Mouse (Mus musculus) heart, postnatal 36 days (tissue): ENCODE data around the gene Klhl29. TPM values are rescaled to one million over a fixed set of nuclear protein-coding genes. Genes with fewer than 3 reads are reported as not detected.
A peak's percentile ranks its signal among the peaks of the same experiment; 100 is the strongest.

Source experiments
- DNase-seq, 2 experiments: peaks; one replicate each; pipeline ENCODE4 v3.0.0; 2021 to 2022
- intact Hi-C: fragments of 180-260 bp; cut with DNase I; formaldehyde crosslinking; loops from one replicate; pipeline ENCODE4 v1.15.1; 2025
- total RNA-seq, 2 experiments: library from RNA; stranded (reverse); gene quantifications; 2 replicates each; pipeline ENCODE4 v1.2.3; 2021

The Klhl29 gene
- total RNA-seq, 2 experiments from 2014 or later, result 0.28 to 0.38 TPM

DNA sequence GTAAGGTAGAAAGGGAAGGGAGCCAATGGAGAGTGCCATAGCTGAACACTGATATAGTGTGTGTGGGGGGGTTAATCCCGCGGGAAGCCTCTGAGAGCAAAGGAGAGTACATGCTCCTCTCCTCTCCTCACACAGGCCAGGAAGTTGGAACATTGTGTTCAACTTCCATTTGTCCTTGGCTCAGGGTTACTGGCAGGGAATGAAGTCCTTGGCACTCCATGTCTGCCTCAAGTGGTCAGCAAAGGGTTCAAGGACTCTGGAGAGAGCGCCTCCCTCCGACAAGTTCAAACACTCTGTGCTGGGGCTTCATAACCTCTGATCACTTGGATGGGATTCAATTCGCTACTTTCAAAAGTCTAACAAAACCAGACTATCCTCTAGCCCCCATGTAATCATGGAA lies 71.6 kb downstream of the Klhl29 start:
- intact Hi-C loops, result no loop called here
- peak in 1 of 2 experiments; percentile 9 for DNase-seq

DNA sequence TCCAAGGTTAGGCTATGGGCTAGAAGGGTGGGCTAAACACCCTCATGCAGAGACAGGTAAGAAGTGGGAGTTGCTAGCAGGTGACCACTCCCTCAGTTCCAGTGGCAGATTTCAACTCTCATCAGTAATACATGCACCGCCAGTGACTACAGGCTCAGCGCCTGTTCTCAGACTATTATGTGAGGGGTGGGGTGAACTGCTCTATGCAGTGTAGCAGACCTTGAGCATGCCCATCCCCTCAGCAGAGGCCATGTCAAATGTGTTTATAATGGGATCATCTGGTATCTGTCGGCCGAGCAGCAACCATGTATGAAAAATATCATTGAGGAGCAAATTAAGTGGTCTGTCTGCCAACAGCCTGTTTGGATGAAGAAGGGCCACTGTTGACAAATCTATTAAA lies 72.4 kb downstream of the Klhl29 start:
- intact Hi-C loops, result no loop called here

DNA sequence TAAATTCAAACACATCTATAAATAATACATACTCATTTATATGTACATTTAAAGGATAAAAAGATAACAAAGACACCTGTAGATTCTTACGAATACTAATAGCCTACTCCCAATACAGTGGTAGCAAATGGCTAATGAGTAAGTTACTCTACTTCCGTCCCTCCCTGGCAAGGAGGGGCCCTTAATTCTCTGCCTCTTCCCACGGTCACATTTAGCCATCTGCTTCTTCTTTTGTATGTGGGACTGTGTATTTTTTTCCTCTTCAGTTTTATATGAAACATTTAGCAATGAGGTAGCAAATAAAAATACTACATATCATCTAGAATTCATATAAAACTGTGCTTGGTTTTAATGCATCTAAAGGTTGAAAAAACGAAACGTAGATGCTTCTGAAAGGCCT lies 73.6 kb downstream of the Klhl29 start:
- intact Hi-C loops, result no loop called here
- DNase-seq, result no peak

More for the DNA sequence above, 72.4 kb downstream of the Klhl29 start:
- no peak for DNase-seq

DNA sequence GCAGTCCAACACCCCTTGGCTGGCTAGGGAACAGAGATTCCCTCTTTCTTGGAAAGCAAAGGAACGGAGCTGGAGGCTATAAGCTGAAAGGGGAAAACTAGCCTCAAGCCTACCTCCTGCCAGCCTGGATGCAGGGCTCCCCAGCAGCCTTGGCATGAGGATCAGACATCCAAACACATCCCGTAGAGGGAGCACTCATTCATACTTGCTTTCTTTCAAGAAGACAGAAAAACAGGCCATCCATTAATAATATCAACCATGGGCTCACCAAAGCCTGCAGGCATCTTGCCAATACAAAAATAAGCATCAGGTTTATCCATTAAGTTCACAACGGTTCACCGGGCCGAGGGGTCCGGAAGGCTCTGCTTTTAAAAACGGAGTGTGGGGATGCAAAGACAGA lies 79.1 kb downstream of the Klhl29 start:
- intact Hi-C loops, result no loop called here
- DNase-seq, result no peak

DNA sequence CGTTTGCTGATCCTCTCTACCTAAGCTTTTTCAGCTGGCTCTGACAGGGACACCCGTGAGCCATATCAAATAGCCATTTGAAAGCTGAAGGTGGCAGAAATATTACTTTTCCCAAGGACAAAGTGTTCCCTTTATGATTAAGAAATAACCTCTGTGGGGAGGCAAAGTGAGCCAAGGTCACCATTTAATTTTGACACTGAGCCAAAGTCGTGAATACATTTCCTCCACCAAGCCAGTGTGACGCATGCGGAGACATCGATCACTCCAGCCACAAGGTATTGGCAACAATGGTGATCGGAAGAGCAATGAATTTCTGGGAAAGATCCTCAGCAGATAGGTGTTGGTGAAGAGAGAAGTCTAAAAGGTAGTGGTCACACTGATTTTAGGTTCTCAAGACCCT lies 83.2 kb downstream of the Klhl29 start:
- no peak for DNase-seq
- intact Hi-C loops, result no loop called here

DNA sequence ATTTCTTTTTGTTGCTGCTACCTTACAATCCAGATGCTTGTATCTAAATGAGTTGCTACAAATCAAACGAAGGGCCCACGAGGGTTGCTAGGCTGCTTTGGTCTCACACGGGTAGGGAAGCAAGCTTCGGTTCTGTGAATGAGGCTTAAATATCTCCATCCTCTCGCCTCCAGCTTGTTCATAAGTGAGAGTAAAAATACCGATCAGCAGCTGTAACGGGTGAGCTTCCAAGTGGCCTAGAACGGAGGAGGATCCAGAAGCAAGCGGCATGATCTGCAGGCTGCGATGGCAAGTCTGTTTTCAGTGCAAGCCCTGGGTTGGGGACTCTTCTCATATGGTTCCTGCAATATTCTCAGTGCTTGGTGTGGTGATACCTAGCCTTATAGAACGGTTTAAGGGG lies 89.9 kb downstream of the Klhl29 start:
- DNase-seq, result no peak
- intact Hi-C loops, result no loop called here

DNA sequence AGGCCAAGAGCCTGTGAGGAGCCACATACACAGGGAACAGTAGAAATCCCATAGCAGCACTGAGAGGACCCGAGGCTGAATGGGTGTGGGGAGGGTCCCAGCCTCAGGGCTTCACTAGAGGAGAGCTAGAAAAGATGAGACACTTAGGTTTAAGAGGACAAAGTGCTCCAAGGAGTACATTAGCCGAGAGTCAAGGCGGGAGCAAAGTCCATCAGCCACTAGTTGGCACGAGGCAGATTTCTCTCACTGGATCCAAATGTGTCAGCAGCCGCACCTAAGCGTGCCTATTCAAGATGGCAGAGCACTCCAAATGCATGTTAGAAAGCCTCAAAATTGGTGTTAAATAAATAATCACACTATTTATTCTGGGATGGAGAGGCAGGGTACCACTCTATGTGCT lies 90.5 kb downstream of the Klhl29 start:
- no peak for DNase-seq
- intact Hi-C loops, result no loop called here

DNA sequence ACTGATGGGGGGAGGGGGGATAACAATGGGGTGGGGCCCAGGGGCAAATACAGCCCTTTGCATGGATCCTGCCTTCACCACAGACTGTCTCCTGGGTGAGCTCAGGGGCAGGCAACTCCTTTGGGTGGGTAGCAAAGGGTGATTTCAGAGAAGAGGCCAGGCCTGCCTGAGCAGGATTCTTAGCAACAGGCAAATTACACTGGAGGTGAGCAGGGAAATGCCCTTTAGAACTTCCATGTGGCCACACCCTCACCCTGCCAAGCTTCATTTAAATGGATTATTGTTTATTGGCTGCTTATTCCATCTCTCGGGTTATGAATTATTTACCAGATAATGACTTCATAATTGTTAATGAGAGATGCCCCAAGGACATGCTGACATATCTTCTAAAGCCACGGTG lies 91.8 kb downstream of the Klhl29 start:
- DNase-seq, result no peak
- intact Hi-C loops, result no loop called here

DNA sequence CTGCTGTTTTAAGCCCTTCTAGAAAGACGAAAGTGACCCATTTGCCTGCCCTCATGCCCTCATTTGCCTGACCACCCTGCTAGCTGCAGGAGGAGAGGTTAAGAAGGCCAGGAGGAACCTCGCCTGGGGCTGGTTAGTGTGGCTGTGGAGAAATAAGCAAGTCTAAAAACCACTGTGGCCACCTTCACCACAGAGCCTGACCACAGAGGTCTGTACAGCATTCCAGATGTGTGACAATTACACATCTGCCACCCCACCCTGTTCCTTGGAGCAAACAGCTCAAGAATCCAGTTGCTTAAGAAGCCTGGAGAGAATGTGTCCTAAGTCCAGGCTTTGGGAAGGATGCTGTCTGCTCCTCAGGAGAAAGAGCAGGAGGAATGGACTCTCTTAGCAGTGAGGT lies 92.9 kb downstream of the Klhl29 start:
- intact Hi-C loops, result no loop called here
- DNase-seq, result no peak

DNA sequence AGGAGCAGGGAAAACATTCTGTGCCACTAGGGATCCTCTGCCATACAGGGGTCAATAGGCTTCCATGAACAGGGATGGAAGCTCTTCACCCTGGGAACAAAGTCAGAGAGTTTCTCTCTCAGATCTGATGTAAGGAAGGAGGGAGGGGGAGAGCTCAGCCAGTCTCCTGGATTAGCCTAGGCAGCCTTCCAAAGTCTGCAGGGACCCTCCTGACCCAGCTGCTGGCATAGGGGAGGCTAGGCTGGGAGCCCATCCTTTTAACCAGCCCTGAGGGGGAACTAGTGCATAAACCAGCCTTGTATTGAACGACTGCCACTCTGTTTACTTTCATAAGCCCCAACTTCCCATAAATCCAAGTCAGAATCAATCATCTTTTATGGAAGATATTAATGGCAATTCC lies 95.6 kb downstream of the Klhl29 start:
- intact Hi-C loops, result no loop called here
- no peak for DNase-seq

DNA sequence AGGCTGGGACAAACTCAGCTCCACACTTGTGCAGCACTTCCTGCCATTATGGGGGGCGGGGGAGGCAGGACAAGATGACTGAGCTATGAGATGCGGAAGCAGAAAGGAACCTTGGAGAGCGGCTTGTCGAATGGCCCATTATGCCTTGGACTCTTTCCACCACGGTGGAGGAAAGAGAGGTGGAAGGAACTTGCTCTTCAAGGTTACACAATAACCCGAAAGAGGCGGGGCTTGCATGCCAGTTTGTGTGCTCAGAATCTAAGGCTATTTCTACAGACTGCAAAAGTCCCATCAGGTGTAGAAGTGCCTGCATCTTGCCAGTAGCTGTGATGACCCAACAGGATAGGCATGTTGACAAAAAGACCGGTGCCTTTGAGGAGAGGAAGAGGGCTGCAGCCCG lies 98.5 kb downstream of the Klhl29 start:
- no peak for DNase-seq
- intact Hi-C loops, result no loop called here

DNA sequence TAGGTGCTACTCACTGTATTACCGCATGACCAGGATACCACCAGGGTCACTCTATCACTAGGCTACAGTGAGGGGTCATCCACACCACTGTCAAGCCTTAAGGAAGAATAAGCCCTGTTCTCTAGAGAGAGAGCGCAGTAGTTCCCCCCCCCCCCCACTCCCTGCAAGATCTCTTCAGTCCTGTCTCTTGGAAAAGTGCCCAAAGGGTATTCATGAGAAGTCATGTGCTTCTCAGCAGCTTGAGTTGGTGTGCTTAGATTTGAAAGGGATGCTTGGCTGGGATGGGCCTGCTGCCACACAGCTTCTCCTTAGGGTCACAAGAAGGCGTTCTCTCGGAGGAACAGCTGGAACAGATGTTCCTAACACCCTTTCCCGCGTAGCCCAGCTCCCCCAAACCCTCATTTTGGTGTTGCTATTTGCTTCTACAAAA lies 100.0 kb downstream of the Klhl29 start:
- intact Hi-C loops, result no loop called here

DNA sequence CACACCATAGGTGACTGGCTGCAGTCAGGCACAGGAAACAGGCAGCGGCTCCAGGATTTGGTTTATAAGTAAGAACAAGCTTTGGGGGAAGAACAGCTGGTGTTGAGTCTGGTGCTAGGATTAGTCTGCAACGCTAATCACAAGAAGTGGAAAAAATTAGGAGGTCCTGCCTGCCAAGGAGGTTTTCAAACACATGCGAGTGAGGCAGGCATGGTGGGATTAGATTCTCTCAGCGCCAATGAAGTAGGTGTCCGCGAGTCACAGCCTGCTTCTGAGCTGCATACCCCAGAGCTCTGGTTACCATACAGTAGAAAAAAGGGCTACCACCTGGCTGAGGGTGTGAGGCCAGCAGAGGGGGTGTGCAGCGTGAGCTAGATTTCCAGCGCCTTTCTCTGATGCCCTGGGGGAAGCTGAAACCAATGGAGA lies 101.0 kb downstream of the Klhl29 start:
- DNase-seq, result no peak
- intact Hi-C loops, result no loop called here

More for the DNA sequence above, 100.0 kb downstream of the Klhl29 start:
- no peak for DNase-seq

DNA sequence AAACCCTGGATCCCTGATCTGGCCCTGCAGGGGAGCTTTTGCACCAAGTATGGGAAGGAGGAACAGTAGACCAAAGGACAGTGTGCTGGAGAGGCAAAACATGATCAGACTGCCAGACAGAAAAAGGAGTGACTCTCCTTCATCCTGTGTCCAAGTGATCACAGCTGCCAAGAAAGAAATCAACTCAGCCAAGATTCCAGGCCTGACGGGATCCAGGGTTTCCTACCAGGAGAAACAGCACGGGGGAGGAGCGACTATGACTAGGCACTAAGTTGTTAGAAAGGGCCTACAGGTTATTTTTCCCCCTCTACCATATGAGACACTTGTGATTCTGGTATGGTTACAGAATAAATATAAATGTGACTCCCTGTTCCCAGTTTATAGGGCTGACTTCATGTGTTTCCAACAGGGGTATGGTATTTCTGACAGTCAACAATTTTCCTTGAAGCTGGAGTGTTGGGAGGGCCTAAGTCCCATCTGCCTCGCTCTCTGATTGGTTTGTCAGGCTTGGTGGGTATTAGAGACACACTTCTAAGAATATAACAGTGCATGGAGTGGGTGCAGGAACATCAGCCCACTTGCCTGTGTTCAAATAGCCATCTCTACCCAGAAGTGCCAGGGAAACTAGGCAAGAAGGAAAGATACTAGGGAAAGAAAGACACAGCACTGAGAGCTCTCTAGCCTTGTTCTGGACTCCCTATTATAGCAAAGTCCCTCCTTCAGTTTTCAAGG lies 102.0 kb downstream of the Klhl29 start:
- intact Hi-C loops, result no loop called here
- DNase-seq, result peak; percentile 22 to 26

DNA sequence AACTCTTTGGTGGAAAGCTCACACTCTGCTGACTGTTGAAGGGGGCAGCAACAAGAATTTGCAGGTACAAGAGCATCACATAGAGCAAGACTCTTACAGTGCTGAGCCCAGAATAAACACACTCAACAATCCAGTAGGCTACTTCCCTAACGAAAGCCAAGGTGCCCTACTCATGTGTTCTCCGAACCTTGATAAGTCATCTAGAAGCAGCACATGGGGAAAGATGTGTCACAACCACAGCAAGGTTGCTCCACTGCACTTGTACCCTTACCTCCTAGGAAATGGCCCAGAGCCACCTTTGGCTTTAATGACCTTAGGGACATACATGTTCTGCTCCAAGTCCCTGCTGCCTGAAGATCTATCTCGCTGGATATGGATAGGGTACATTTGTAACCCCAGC lies 105.0 kb downstream of the Klhl29 start:
- no peak for DNase-seq
- intact Hi-C loops, result no loop called here

DNA sequence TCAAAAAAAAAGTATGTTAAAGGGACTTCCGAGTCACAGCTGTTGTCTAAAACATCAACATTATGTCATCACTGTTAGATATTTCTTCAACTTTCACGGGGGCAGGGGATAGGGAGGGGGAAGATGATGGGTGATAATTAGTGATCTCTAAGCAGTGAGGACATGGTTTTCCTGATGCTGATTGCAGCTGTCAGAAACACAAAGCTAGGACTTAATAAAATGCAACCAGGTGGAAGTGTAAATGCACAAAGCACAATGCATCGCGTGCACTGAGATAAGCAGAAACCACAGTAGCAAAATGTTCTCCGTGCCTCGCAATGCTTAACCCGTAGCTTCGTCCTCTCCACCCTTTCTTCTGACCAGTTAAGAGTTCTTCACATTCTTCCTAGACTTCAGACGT lies 105.5 kb downstream of the Klhl29 start:
- DNase-seq, result no peak
- intact Hi-C loops, result no loop called here

DNA sequence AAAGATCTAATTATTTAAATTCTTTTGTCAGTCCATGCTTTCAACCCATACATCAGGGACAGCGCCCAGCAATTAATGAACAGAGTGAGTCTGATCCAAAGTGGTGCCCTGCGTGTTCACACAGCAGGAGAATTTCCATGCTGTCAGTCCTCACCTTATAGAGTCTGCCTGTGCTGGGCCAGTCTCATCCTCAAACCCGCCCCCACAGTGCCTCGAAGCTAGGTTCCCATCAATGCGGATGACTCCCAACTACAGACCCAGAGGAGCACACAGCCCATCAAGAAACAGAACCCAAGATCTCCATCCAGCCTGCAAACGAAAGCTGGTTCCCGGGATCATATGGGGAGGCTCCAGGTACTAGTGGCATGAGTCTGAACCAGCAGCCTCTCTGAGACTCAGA lies 106.4 kb downstream of the Klhl29 start:
- intact Hi-C loops, result no loop called here
- no peak for DNase-seq

DNA sequence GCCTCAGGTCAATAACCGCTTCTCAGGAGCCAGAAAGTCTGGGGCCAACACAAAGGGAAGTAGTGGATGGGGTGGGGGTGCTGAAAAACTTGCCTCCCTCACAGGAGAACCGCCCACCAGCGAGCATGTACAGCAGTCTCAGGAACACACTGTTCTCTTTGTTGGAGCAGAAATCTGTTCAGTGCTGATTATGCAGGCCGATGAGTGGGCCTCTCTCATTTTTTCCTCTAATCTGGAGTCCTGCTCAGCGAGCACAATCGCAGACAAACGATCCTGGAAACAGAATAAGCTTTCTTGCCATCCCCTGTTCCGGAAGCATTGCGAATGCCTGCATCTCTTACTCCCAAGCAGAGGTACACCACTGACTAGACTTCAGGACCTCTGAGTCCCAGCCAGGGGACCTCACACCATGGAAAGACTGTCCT lies 107.3 kb downstream of the Klhl29 start:
- intact Hi-C loops, result no loop called here
- no peak for DNase-seq

DNA sequence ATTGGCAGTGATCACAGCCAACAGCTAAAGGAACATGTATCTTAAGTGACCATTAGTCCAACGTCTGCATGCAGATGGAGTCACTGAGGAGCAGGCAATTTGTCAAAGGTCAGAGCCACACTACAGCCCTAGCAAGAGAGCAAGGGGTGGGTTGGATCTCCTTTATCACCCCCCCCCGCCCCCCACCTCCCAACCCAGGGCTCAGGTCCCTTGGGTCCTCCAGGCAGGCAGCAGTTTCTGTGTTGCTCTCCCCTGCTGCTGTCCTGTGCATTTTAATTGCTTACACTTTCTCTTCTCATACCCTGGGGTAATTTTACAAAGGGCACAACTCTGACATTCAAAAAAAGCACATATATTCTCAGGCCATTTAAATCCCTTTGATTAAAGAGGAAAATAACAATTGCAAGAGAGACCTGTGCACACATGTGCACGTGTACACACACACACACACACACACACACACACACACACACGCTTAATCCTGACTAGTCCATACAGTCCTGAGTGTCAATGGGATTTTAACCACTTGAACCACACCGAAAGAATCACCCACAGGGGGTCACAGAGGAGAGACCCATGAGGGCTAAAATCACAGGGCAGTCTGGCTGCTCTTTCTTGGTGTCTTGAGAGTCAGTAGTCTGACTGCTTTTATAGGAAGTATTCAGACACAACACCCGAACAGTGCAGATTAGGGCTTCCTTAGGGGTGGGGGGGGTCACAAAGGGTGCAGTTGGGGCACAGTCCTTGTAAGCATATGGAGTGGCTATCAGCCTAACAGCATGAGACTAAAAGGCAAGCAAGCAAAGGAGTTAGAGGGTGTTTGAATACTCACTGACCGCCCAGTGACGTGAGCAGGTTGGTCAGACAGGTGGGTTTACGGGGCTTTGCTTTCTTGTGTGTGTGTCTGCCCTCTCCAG lies 108.0 kb downstream of the Klhl29 start:
- no peak for DNase-seq
- intact Hi-C loops, result no loop called here

DNA sequence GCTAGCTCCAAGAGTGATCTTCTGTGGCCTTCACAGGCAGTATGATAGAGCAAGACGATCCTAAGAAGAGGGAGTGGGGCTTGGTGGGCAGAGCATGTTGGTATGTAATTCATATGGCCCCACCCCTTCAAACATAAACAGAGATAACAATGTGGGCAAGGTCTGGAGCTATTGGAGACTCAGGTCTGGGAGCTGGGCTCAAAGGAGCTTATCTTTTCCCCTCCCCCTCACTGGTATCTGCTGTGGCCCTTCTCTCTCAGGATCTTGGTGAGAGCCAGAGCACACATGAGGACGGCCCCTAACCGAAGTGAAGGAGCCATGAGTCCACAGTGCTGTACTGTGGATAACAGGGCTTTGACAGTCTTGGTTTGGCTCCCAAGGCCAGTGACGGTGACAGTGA lies 108.7 kb downstream of the Klhl29 start:
- intact Hi-C loops, result no loop called here
- no peak for DNase-seq

DNA sequence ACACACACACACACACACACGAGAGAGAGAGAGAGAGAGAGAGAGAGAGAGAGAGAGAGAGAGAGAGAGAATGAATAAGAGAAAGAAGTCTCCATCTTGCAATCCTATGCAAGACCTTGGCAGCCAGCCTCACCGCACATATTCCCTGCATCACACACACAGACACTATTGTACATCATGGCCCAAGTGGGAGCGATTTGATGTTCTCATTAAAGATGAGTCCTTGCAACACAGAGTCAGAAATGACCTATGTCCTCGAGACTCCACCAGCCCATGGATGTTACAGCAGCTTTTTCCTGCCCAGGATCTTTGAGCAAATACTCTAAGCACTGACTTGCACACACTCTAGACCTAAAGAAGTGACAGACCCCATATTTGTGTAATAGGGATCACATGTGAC lies 114.0 kb downstream of the Klhl29 start:
- DNase-seq, result no peak
- intact Hi-C loops, result no loop called here

DNA sequence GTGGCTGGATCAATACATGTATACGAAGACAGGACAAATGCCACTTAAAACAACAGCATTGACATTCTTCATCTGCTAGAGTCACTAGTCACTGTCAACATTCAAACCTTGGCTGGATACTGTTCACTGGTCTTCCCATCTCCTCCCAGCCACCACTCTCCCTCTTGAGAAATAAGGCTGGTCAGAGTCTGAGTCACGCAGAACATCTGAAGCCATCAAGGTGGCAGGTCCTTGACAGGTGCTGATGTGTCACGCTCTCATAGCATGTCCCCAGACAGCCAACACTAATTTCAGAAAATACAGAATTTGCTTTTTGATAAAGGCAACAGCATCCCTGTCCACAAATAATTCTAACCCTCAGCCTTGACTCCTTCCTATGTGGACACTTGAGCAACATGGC lies 116.7 kb downstream of the Klhl29 start:
- intact Hi-C loops, result no loop called here
- DNase-seq, result no peak
